8 mouse cellular contexts compared by ENCODE assay signal in the genomic region with DNA sequence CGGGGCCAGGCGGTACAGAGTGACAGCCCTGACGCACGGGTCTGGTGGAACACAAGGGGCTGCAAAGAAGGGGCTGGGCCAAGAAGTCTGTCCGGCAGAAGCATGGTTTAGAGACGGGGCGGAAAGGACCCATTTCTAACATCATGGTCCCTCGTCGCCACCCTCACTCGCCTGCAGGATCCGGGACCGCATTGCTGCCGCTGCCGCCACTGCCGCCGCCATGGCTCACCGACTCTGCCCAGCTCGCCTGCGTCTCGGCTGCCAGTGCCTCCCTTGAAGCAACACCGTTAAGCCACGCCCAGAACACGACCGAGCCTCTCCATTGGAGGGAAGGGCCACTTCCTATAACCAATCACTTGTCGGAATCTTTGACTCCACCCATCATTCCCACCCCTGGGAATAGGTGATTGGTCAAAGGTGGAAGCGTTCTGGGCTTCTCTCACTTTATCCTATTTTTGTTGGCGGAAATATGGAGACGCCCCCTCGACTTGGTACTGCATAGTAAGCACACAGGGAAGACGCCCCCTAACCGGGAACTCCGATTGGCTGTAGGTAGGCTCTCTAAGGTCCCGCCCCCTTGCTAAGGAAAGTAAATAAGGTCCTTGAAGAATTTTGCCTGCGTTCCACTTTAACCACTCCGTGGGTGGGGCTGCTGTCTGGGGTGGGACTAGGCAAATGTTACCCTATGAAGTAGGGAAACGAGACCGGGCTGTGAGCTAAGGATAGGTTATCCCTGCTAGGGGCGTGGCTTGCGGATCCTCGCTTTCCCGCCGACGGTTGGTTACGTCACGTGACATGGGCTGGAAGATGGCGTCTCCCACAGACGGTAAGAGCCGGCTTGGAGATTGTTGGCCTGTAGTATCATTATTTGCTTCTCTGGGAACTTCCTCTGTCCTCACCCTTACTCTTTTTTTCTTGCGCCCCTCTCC. TPM values are rescaled to one million over a fixed set of nuclear protein-coding genes. Genes with fewer than 3 reads are reported as not detected.
DNase-seq lines count a peak whose midpoint lies in the region; ATAC-seq lines count a peak whose summit lies in the region.

Aldh6a1 (minus strand) TSS at position 287 of the 929 bp plus-strand sequence.
Lin52 (plus strand) TSS at position 705 of the 929 bp plus-strand sequence.

- peak within 1 kb of the TSS; percentile 60 for H3K27ac ChIP-seq in hindbrain, embryonic 12.5 days

- peak; percentile 99 for ATAC-seq in hindbrain, embryonic 12.5 days (ENCODE audit: low FRiP score)

- H3K36me3 ChIP-seq in hindbrain, embryonic 12.5 days: no peaks in the 10 kb centered on the region

- under 1% methylated on average over 49 of the region's 49 CpGs for WGBS in hindbrain, embryonic 12.5 days

- no peaks in the 10 kb centered on the region for H3K9me3 ChIP-seq in hindbrain, embryonic 12.5 days (replicated peaks)

- peaks cover 20% of the 10 kb centered on the region for H3K4me1 ChIP-seq in hindbrain, embryonic 12.5 days

- H3K27me3 ChIP-seq in hindbrain, embryonic 12.5 days: 0 out of 2 replicates have a peak, but pooled peaks cover 4% of the 10 kb centered on the region

- H3K9ac ChIP-seq in hindbrain, embryonic 12.5 days: peak within 1 kb of the TSS; percentile 75

- H3K4me3 ChIP-seq in hindbrain, embryonic 12.5 days: peak within 1 kb of the TSS; percentile 72

- H3K4me2 ChIP-seq in hindbrain, embryonic 12.5 days (replicated peaks): peak within 1 kb of the TSS; percentile 97

- DNase-seq in NIH3T3 (ENCODE audit: low read depth): peak; percentile 100
- DNase-seq in cerebellum, postnatal 10 days: peak; percentile 97 to 98
- peak; percentile 97 to 99 for DNase-seq in frontal cortex, postnatal 10 days (ENCODE audit: low spot score in 2 of 2)
- peak; percentile 94 to 99 for DNase-seq in layer of hippocampus, postnatal 14 days (ENCODE audit: low spot score in 2 of 2)
- peak; percentile 96 for DNase-seq in lung, postnatal 14 days
- peak; percentile 94 for DNase-seq in retina, adult 2 months (ENCODE audit: low read depth, low spot score)
- peak; percentile 94 to 96 for DNase-seq in thymus, postnatal 36 days

RNA-seq across cellular contexts. Expression of gene Aldh6a1, which starts in this region (rescaled TPM):
- polyA plus RNA-seq in hindbrain, embryonic 12.5 days (2016; fragmentation: Nextera tagmentation; extraction: Ambion mirVana): 32.6 and 33.9 TPM in 2 replicates
- total RNA-seq in layer of hippocampus, postnatal 14 days (2021): 10 to 100 TPM; 45.5 to 51.4 TPM

RNA-seq across cellular contexts. Expression of gene Lin52, which starts in this region (rescaled TPM):
- 31.1 and 31.8 TPM in 2 replicates for polyA plus RNA-seq in hindbrain, embryonic 12.5 days (2016; fragmentation: Nextera tagmentation; extraction: Ambion mirVana)
- 10 to 100 TPM; 17.4 to 20.3 TPM for total RNA-seq in layer of hippocampus, postnatal 14 days (2021)

Comparison
In these comparisons a context has a peak if more than half of its experiments do, and no peak if none do; other contexts are left out.
1. Peak in every context shown above with its lines: DNase-seq, ATAC-seq, H3K4me3 ChIP-seq and H3K27ac ChIP-seq.